Mouse (Mus musculus) MEL (cell line): ENCODE results near the gene Olfr1134. TPM values are rescaled to one million over a fixed set of nuclear protein-coding genes. Genes with fewer than 3 reads are reported as not detected.
"Not testable (repeated sequence)": the region's sequence is repeated elsewhere in the genome, so short reads cannot be mapped to it uniquely, and the experiment has no call there.

Experiments
- DNase-seq: peaks from one replicate; pipeline ENCODE4 v3.0.0; 2011; ENCODE audit warnings: low read depth, low spot score
- H3K27ac ChIP-seq: 2 replicates; pipeline ENCODE4 v1.5.1; 2012; ENCODE audit warnings: low read depth, mild to moderate bottlenecking, control low read depth, low read length, moderate library complexity; ENCODE audit not compliant: control insufficient read depth
- H3K27me3 ChIP-seq, 2 experiments: fragments of 150-350 bp in 1 of 2; sonication (generic) in 1 of 2; 2 replicates each; pipeline ENCODE4 v1.6.1; 2012; ENCODE audit warnings: low read length in 2 of 2, mild to moderate bottlenecking in 2 of 2, improper control_type of control experiment in 1 of 2, moderate library complexity in 1 of 2; ENCODE audit not compliant: insufficient read depth in 2 of 2, control insufficient read depth in 1 of 2
- H3K36me3 ChIP-seq, 2 experiments: 2 replicates each; pipeline ENCODE4 v1.6.1; 2012 to 2014; ENCODE audit warnings: low read length in 2 of 2, improper control_type of control experiment in 1 of 2, inconsistent platforms in 1 of 2, mild to moderate bottlenecking in 1 of 2; ENCODE audit not compliant: insufficient read depth in 2 of 2, control insufficient read depth in 1 of 2
- H3K4me1 ChIP-seq, 2 experiments: fragments of 150-350 bp in 1 of 2; sonication (generic) in 1 of 2; 2 replicates each; pipeline ENCODE4 v1.6.1; 2012; ENCODE audit warnings: low read length in 2 of 2, improper control_type of control experiment in 1 of 2, mild to moderate bottlenecking in 1 of 2; ENCODE audit not compliant: insufficient read depth in 2 of 2, control insufficient read depth in 1 of 2
- H3K4me3 ChIP-seq, 2 experiments: fragments of 150-350 bp in 1 of 2; sonication (generic) in 1 of 2; 2 replicates each; pipeline ENCODE4 v1.5.1; 2012; ENCODE audit warnings: low read depth in 2 of 2, low read length in 2 of 2, mild to moderate bottlenecking in 2 of 2, moderate library complexity in 2 of 2, control low read depth in 1 of 2, improper control_type of control experiment in 1 of 2; ENCODE audit not compliant: control insufficient read depth in 1 of 2, insufficient read depth in 1 of 2
- H3K79me2 ChIP-seq: 2 replicates; pipeline ENCODE4 v1.6.1; 2012; ENCODE audit warnings: mild to moderate bottlenecking, low read length, moderate library complexity; ENCODE audit not compliant: control insufficient read depth, poor library complexity, insufficient read depth
- H3K9ac ChIP-seq: 2 replicates; pipeline ENCODE4 v1.6.1; 2012; ENCODE audit warnings: low read depth, mild to moderate bottlenecking, control low read depth, low read length, moderate library complexity; ENCODE audit not compliant: control insufficient read depth, poor library complexity, severe bottlenecking
- H3K9me3 ChIP-seq: fragments of 150-350 bp; sonication (generic); replicated peaks from 2 replicates; pipeline ENCODE4 v1.6.1; 2012; ENCODE audit warnings: mild to moderate bottlenecking, low read length, improper control_type of control experiment, moderate library complexity; ENCODE audit not compliant: insufficient read depth
- BHLHE40 ChIP-seq: IDR thresholded peaks from 2 replicates; pipeline ENCODE4 v1.6.1; 2012; ENCODE audit warnings: low read depth, mild to moderate bottlenecking, inconsistent platforms, low read length, improper control_type of control experiment, borderline replicate concordance
- CHD1 ChIP-seq: IDR thresholded peaks from 2 replicates; pipeline ENCODE4 v1.6.1; 2012; ENCODE audit warnings: low read depth, mild to moderate bottlenecking, inconsistent platforms, low read length, improper control_type of control experiment
- CHD2 ChIP-seq: IDR thresholded peaks from 2 replicates; pipeline ENCODE4 v1.6.1; 2011; ENCODE audit warnings: low read length, improper control_type of control experiment
- CTCF ChIP-seq, 3 experiments: IDR thresholded peaks in 2 of 3; conservative IDR thresholded peaks in 1 of 3; 2 replicates each; pipeline ENCODE4 v1.5.1; 2011 to 2012; ENCODE audit warnings: low read length in 3 of 3, low read depth in 2 of 3, mild to moderate bottlenecking in 2 of 3, improper control_type of control experiment in 1 of 3, inconsistent platforms in 1 of 3, mixed read lengths in 1 of 3, moderate library complexity in 1 of 3; ENCODE audit not compliant: control insufficient read depth in 1 of 3, insufficient read depth in 1 of 3, poor library complexity in 1 of 3, severe bottlenecking in 1 of 3
- ETS1 ChIP-seq: IDR thresholded peaks from 2 replicates; pipeline ENCODE4 v1.6.1; 2012; ENCODE audit warnings: low read depth, mild to moderate bottlenecking, inconsistent platforms, low read length, improper control_type of control experiment, moderate library complexity
- GABPA ChIP-seq: IDR thresholded peaks from 2 replicates; pipeline ENCODE4 v1.6.1; 2012; ENCODE audit warnings: low read depth, mild to moderate bottlenecking, inconsistent platforms, low read length, improper control_type of control experiment, moderate library complexity
- GATA1 ChIP-seq: IDR thresholded peaks from 2 replicates; pipeline ENCODE4 v1.6.1; 2011; ENCODE audit warnings: low read depth, low read length, improper control_type of control experiment
- JUND ChIP-seq: IDR thresholded peaks from 2 replicates; pipeline ENCODE4 v1.6.1; 2011; ENCODE audit warnings: low read depth, mild to moderate bottlenecking, improper control_type of control experiment, low read length
- MYB ChIP-seq: IDR thresholded peaks from 2 replicates; pipeline ENCODE4 v1.6.1; 2011; ENCODE audit warnings: mild to moderate bottlenecking, low read depth, low read length, improper control_type of control experiment
- MYC ChIP-seq: IDR thresholded peaks from 2 replicates; pipeline ENCODE4 v1.6.1; 2011; ENCODE audit warnings: low read depth, mild to moderate bottlenecking, low read length, improper control_type of control experiment, moderate library complexity
- RAD21 ChIP-seq: IDR thresholded peaks from 2 replicates; pipeline ENCODE4 v1.6.1; 2011; ENCODE audit warnings: mild to moderate bottlenecking, low read depth, low read length, improper control_type of control experiment
- TBP ChIP-seq: IDR thresholded peaks from 2 replicates; pipeline ENCODE4 v1.8.0; 2011; ENCODE audit warnings: low read depth, low read length, improper control_type of control experiment
- USF2 ChIP-seq, 2 experiments: IDR thresholded peaks; 2 replicates each; pipeline ENCODE4 v1.6.1; 2011 to 2012; ENCODE audit warnings: improper control_type of control experiment in 2 of 2, low read length in 2 of 2, borderline replicate concordance in 1 of 2, inconsistent platforms in 1 of 2, low read depth in 1 of 2, mild to moderate bottlenecking in 1 of 2; ENCODE audit not compliant: insufficient read depth in 1 of 2
- ZKSCAN1 ChIP-seq: IDR thresholded peaks from 2 replicates; pipeline ENCODE4 v1.6.1; 2012; ENCODE audit warnings: low read depth, mild to moderate bottlenecking, inconsistent platforms, low read length, improper control_type of control experiment, moderate library complexity
- ZNF384 ChIP-seq: IDR thresholded peaks from 2 replicates; pipeline ENCODE4 v1.6.1; 2012; ENCODE audit warnings: low read depth, mild to moderate bottlenecking, inconsistent platforms, low read length, improper control_type of control experiment
- polyA plus RNA-seq, 2 experiments: library from polyadenylated mRNA; stranded (reverse) in 1 of 2; unstranded in 1 of 2; fragments of >175 nt in 1 of 2; fragments of >200 nt in 1 of 2; gene quantifications; 2 replicates each; pipeline versions ENCODE4 v1.2.1 to v1.2.4; 2012; ENCODE audit warnings: low replicate concordance in 2 of 2, low read depth in 1 of 2; ENCODE audit not compliant: insufficient read length in 2 of 2, insufficient read depth in 1 of 2, missing spikeins in 1 of 2
- total RNA-seq: library from RNA; depleted of rRNA; stranded (reverse); fragments of 300-350 nt; gene quantifications from 2 replicates; pipeline ENCODE4 v1.2.3, GENCODE M21; 2012; rRNA removed

The Olfr1134 gene
- total and polyA plus RNA-seq, 3 experiments = not detected

DNA sequence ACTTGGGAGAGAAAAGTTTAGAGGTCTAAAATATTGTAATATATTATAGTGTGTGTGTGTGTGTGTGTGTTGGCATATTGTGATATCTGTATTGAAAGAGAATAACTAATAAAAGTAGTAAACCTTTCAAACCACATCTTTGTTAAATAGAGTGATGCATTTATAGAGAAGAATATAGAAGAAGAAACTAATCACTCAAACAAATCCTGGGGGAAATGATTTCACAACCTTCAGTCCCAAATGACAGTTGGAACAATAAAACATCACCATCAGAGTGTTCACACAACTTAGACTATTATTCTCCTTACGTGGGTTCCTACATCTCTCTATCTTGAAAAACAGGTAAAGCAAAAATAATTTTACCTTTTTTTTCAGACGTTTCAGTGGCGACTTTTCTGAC is 31.5 kb downstream of the Olfr1134 start, which contains the start of gene Olfr1131:
TSS of gene Olfr1131 (plus strand) at position 301 of the 400 bp plus-strand sequence.
- no peaks in the 10 kb centered on the region for H3K36me3 ChIP-seq
- no peak within 1 kb of the TSS for H3K27ac ChIP-seq
- no peaks in the 10 kb centered on the region for H3K79me2 ChIP-seq
- no peak within 1 kb of the TSS for H3K9ac ChIP-seq
- no peak for TF ChIP-seq TBP
- no peak for TF ChIP-seq RAD21
- TF ChIP-seq CHD2 = no peak
- TF ChIP-seq BHLHE40 = no peak
- TF ChIP-seq ZKSCAN1 = no peak
- no peak for TF ChIP-seq USF2 (IDR thresholded peaks at IDR 0.05; ENCODE audit: borderline replicate concordance in 1 of 2, insufficient read depth in 1 of 2, low read depth in 1 of 2, low read length in 2 of 2)
- TF ChIP-seq MYC = no peak
- TF ChIP-seq CHD1 = no peak
- TF ChIP-seq ETS1 = no peak
- no peak for TF ChIP-seq MYB
- TF ChIP-seq GABPA = no peak
- TF ChIP-seq CTCF (IDR thresholded peaks at IDR 0.05 in 2 of 3, conservative IDR thresholded peaks at IDR 0.05 in 1 of 3; ENCODE audit: control insufficient read depth in 1 of 3, insufficient read depth in 1 of 3, low read depth in 2 of 3, low read length in 3 of 3, poor library complexity in 1 of 3, severe bottlenecking in 1 of 3) = no peak
- no peak for TF ChIP-seq ZNF384
- no peak for TF ChIP-seq GATA1
- no peak for TF ChIP-seq JUND
- H3K4me3 ChIP-seq = no peak within 1 kb of the TSS
- no peaks in the 10 kb centered on the region for H3K4me1 ChIP-seq
- no peaks in the 10 kb centered on the region for H3K27me3 ChIP-seq
- no peak for DNase-seq
- no peaks in the 10 kb centered on the region for H3K9me3 ChIP-seq

- not testable (repeated sequence) for H3K4me1 ChIP-seq, H3K4me3 ChIP-seq, H3K27me3 ChIP-seq, H3K9me3 ChIP-seq, H3K27ac ChIP-seq, H3K79me2 ChIP-seq, H3K9ac ChIP-seq, DNase-seq, H3K36me3 ChIP-seq
Observed at GRCm38 (mm10) chr2:87605912-87606311, 52.3 kb downstream of the Olfr1134 start, which contains the start of gene Olfr1130. TSS of gene Olfr1130 (plus strand) at chr2:87606212.

Other genes starting within 250 kb of the Olfr1134 start
- gene Olfr1123, start 241.8 kb downstream of the Olfr1134 start, total RNA-seq = not detected in 2 replicates
- gene Olfr1123, start 241.8 kb downstream of the Olfr1134 start, polyA plus RNA-seq = not detected
- gene Olfr1124, start 228.2 kb downstream of the Olfr1134 start, total RNA-seq = not detected in 2 replicates
- not detected for gene Olfr1124, start 228.2 kb downstream of the Olfr1134 start, polyA plus RNA-seq
- gene Olfr1126, start 204.5 kb downstream of the Olfr1134 start, total RNA-seq = not detected in 2 replicates
- not detected for gene Olfr1126, start 204.5 kb downstream of the Olfr1134 start, polyA plus RNA-seq
- not detected in 2 replicates for gene Pramel7, start 161.4 kb downstream of the Olfr1134 start, total RNA-seq
- not detected for gene Pramel7, start 161.4 kb downstream of the Olfr1134 start, polyA plus RNA-seq
- not detected in 2 replicates for gene Pramel6, start 151.9 kb downstream of the Olfr1134 start, total RNA-seq
- not detected for gene Pramel6, start 151.9 kb downstream of the Olfr1134 start, polyA plus RNA-seq
- gene Olfr153, start 126.7 kb downstream of the Olfr1134 start, total RNA-seq = not detected in 2 replicates
- not detected for gene Olfr153, start 126.7 kb downstream of the Olfr1134 start, polyA plus RNA-seq
- not detected in 2 replicates for gene Olfr1128, start 112.9 kb downstream of the Olfr1134 start, total RNA-seq
- gene Olfr1128, start 112.9 kb downstream of the Olfr1134 start, polyA plus RNA-seq = not detected
- not detected in 2 replicates for gene Olfr1129, start 84.6 kb downstream of the Olfr1134 start, total RNA-seq
- gene Olfr1129, start 84.6 kb downstream of the Olfr1134 start, polyA plus RNA-seq = under 1 TPM in 1 of 2 experiments, not detected in 1; 0.06 TPM
- gene Olfr1130, start 52.2 kb downstream of the Olfr1134 start, total RNA-seq = not detected in 2 replicates
- gene Olfr1130, start 52.2 kb downstream of the Olfr1134 start, polyA plus RNA-seq = not detected
- gene Olfr1131, start 31.4 kb downstream of the Olfr1134 start, total RNA-seq = not detected in 2 replicates
- gene Olfr1131, start 31.4 kb downstream of the Olfr1134 start, polyA plus RNA-seq = not detected
- not detected in 2 replicates for gene Olfr1132, start 20.9 kb downstream of the Olfr1134 start, total RNA-seq
- not detected for gene Olfr1132, start 20.9 kb downstream of the Olfr1134 start, polyA plus RNA-seq
- gene Olfr1133, start 11.1 kb downstream of the Olfr1134 start, total RNA-seq = not detected in 2 replicates
- gene Olfr1133, start 11.1 kb downstream of the Olfr1134 start, polyA plus RNA-seq = not detected
- gene Olfr1135, start 15.2 kb upstream of the Olfr1134 start, total RNA-seq = not detected in 2 replicates
- gene Olfr1135, start 15.2 kb upstream of the Olfr1134 start, polyA plus RNA-seq = not detected
- gene Olfr1136, start 35.5 kb upstream of the Olfr1134 start, total RNA-seq = not detected in 2 replicates
- gene Olfr1136, start 35.5 kb upstream of the Olfr1134 start, polyA plus RNA-seq = not detected
- not detected in 2 replicates for gene Olfr1137, start 54.7 kb upstream of the Olfr1134 start, total RNA-seq
- not detected for gene Olfr1137, start 54.7 kb upstream of the Olfr1134 start, polyA plus RNA-seq
- not detected in 2 replicates for gene Olfr1138, start 81.5 kb upstream of the Olfr1134 start, total RNA-seq
- gene Olfr1138, start 81.5 kb upstream of the Olfr1134 start, polyA plus RNA-seq = not detected
- gene Olfr1140, start 85.3 kb upstream of the Olfr1134 start, total RNA-seq = not detected in 2 replicates
- gene Olfr1140, start 85.3 kb upstream of the Olfr1134 start, polyA plus RNA-seq = not detected
- not detected in 2 replicates for gene Olfr1141, start 95.5 kb upstream of the Olfr1134 start, total RNA-seq
- not detected for gene Olfr1141, start 95.5 kb upstream of the Olfr1134 start, polyA plus RNA-seq
- gene Olfr152, start 121.0 kb upstream of the Olfr1134 start, total RNA-seq = not detected in 2 replicates
- not detected for gene Olfr152, start 121.0 kb upstream of the Olfr1134 start, polyA plus RNA-seq
- not detected in 2 replicates for gene Olfr1143, start 142.1 kb upstream of the Olfr1134 start, total RNA-seq
- gene Olfr1143, start 142.1 kb upstream of the Olfr1134 start, polyA plus RNA-seq = not detected
- gene Olfr1145, start 151.4 kb upstream of the Olfr1134 start, total RNA-seq = not detected in 2 replicates
- gene Olfr1145, start 151.4 kb upstream of the Olfr1134 start, polyA plus RNA-seq = not detected
- not detected in 2 replicates for gene Olfr1148, start 172.1 kb upstream of the Olfr1134 start, total RNA-seq
- gene Olfr1148, start 172.1 kb upstream of the Olfr1134 start, polyA plus RNA-seq = not detected
- not detected in 2 replicates for gene Olfr1150-ps1, start 185.5 kb upstream of the Olfr1134 start, total RNA-seq
- not detected for gene Olfr1150-ps1, start 185.5 kb upstream of the Olfr1134 start, polyA plus RNA-seq
- not detected in 2 replicates for gene Olfr1151, start 197.4 kb upstream of the Olfr1134 start, total RNA-seq
- not detected for gene Olfr1151, start 197.4 kb upstream of the Olfr1134 start, polyA plus RNA-seq
- not detected in 2 replicates for gene Olfr1152, start 208.0 kb upstream of the Olfr1134 start, total RNA-seq
- gene Olfr1152, start 208.0 kb upstream of the Olfr1134 start, polyA plus RNA-seq = under 1 TPM in 1 of 2 experiments, not detected in 1; 0.01 TPM
- gene Olfr1153, start 236.5 kb upstream of the Olfr1134 start, total RNA-seq = not detected in 2 replicates
- not detected for gene Olfr1153, start 236.5 kb upstream of the Olfr1134 start, polyA plus RNA-seq
- gene Olfr1154, start 246.7 kb upstream of the Olfr1134 start, total RNA-seq = not detected in 2 replicates
- gene Olfr1154, start 246.7 kb upstream of the Olfr1134 start, polyA plus RNA-seq = not detected